Mouse (Mus musculus): ENCODE results near the gene Cdkl1. TPM values are rescaled to one million over a fixed set of nuclear protein-coding genes. Genes with fewer than 3 reads are reported as not detected.

Cdkl1 gene
- polyA plus RNA-seq, 1 experiment = not detected

DNA sequence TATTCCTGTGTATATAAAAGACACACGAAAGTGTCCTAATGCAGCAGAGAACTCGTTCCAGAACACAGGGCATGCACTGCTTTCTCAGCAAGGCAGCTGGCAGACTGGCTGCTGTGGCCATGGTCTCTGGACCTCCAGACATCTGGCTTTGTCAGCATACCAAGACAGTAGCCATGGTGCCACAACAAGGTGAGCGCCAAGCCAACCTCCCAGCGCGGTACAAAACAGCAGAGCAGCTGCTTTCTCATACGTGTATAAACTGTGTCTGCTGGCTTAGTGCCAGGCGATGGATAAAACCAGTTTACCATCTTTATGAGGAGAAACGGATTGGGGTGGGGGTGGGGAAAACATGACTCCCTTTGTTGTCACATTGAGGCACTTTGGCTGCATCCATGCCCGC, 25.5 kb downstream of the Cdkl1 start:
- TF ChIP-seq GATA1 (IDR thresholded peaks at IDR 0.05; ENCODE audit: low read length) = no peak

GRCm38 (mm10) chr12:69761603-69762002, 29.5 kb downstream of the Cdkl1 start:
- no peak for TF ChIP-seq GATA1 (IDR thresholded peaks at IDR 0.05; ENCODE audit: low read length)

- no peak for TF ChIP-seq GATA1 (IDR thresholded peaks at IDR 0.05; ENCODE audit: low read length)
Observed at GRCm38 (mm10) chr12:69760743-69761406, 30.2 kb downstream of the Cdkl1 start.

DNA sequence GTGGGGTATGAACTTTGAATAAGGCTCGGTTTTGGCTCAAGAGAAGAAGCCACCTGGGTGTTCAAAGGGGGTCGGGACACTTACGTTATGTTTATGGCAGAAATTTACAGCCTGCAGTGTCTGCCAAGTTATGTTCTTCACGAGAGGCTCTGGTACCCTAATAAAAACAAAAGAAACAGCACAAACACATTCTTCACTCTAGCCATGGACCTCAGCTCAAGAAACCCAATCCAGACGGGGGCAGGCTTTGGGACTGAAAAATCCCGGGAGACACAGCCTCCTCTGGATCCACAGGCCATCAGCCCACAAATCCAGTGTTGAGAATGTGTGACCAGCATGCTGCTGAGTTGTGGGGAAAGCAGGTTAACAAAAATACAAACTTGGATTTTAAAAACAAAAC, 31.1 kb downstream of the Cdkl1 start:
- no peak for TF ChIP-seq GATA1 (IDR thresholded peaks at IDR 0.05; ENCODE audit: low read length)

- TF ChIP-seq GATA1 (IDR thresholded peaks at IDR 0.05; ENCODE audit: low read length) = no peak
Observed at GRCm38 (mm10) chr12:69759267-69759885, 31.7 kb downstream of the Cdkl1 start.

- TF ChIP-seq GATA1 (IDR thresholded peaks at IDR 0.05; ENCODE audit: low read length) = no peak
Observed at GRCm38 (mm10) chr12:69758221-69759185, 32.6 kb downstream of the Cdkl1 start.

DNA sequence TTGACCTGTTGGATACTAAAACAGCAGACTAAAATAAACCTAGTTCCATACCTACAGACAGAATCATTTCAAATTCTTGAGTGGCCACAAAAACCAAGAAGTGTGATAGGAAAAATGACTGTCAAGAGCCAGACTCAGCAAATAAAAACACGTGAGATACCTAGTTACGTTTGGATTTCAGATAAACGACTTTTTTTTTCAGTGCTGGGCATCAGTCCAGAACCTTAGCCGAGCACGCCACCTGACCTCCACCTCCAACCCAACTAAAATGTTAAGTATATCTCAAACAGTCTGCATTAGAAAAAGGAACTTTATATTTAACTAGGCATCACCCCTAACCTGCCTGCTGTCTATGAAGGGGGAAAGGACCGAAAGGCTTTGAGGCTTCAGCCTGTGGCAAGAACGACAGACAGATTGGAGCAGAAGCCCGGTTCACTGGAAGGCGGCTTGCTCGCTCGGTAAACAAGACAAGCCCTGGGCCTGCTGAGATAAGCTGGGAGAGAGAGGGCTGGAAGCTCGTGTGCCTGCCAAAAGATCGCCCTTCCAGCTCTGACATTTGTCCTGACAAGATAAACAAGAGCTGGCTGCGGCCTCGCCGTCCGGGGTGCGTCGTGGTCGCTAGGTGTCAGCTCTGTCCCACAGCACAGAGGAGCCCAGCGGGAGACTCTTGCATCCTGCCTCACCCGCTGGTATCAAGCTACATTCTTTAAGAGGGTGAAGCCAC, 33.5 kb downstream of the Cdkl1 start:
- TF ChIP-seq GATA1 (IDR thresholded peaks at IDR 0.05; ENCODE audit: low read length) = peak; percentile 74

- no peak for TF ChIP-seq GATA1 (IDR thresholded peaks at IDR 0.05; ENCODE audit: low read length)
Observed at GRCm38 (mm10) chr12:69756015-69756414, 35.1 kb downstream of the Cdkl1 start.

DNA sequence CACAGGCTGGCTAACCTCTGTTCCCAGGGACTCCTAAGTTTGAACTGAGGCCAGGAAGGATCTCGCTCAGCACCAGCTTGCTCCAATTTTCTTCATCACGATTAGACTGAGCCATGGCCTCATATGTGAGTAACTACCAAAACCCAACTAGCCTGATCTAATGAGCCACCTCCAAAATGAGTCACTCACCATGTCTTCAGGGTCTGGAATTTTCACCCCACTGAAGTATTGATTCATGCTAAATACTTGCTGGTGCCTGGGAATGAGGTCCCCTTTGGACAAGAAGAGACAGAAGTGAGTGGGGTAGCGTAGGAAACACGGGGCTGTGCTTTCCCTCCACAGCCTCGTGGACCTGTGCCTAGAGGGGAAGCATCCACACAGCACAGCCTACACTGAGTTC, 37.1 kb downstream of the Cdkl1 start:
- no peak for TF ChIP-seq GATA1 (IDR thresholded peaks at IDR 0.05; ENCODE audit: low read length)

- TF ChIP-seq GATA1 (IDR thresholded peaks at IDR 0.05; ENCODE audit: low read length) = no peak
Observed at GRCm38 (mm10) chr12:69751864-69752341, 39.2 kb downstream of the Cdkl1 start.

GRCm38 (mm10) chr12:69744138-69744537, 46.9 kb downstream of the Cdkl1 start:
- TF ChIP-seq GATA1 (IDR thresholded peaks at IDR 0.05; ENCODE audit: low read length) = no peak

GRCm38 (mm10) chr12:69741965-69742364, 49.1 kb downstream of the Cdkl1 start:
- TF ChIP-seq GATA1 (IDR thresholded peaks at IDR 0.05; ENCODE audit: low read length) = no peak

DNA sequence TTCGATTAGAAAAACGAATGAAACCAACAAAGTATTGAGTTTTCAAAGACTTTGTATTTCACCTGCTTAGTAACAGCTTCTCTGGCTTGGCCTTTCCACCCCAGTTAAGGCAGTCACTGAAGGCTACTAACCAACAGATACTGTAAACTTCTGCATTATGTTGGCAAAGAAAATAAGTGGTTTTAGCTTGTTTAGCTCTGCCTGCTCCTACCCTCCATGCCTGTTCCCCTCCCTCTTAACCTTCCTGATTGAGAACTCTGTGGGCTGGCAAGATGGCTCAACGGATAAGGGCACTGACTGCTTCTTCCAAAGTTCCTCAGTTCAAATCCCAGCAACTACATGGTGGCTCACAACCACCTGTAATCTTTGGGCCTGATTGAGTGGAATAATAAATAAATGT, 57.1 kb downstream of the Cdkl1 start:
- no peak for TF ChIP-seq GATA1 (IDR thresholded peaks at IDR 0.05; ENCODE audit: low read length)

DNA sequence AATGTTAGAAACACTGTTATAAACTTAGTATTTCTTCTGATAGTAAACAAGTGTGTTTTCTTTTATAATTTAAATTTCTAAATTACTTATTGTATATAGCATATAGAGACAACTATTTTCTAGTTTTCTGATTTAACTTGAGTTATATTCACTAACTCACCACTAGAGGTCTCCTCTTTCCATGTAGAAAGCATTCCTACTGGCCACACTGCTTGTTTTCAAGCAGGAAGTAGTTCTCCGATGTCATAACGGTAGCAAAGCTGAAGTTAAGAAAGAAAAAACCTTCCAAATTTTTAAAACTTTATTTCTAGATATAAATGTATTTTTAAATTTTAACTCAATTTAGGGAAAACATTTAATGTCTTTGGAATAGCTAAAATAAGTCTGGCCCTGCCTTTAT, 57.5 kb downstream of the Cdkl1 start:
- no peak for TF ChIP-seq GATA1 (IDR thresholded peaks at IDR 0.05; ENCODE audit: low read length)

DNA sequence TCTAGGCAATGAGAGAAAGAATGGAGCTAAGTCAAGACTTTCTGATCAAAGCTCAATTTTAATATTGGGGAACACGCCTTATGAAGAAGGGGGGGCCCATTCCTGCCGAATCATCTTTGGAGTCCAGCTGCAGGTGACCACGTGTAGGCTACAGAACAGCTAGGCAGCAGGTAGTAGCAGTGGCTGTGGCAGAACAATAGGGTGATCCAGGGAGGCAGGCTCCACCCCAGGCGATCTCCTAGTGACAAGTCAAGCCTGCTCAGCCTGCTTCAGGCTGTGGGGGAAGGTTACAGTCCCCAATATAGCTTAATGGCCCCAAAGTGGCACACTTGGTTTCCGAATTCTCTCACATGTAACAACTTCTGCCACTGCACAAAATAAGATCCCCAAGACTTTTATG, 58.8 kb downstream of the Cdkl1 start:
- no peak for TF ChIP-seq GATA1 (IDR thresholded peaks at IDR 0.05; ENCODE audit: low read length)

Measured in G1E-ER4 (cell line).